Mouse (Mus musculus): ENCODE measurements around the gene Lingo1. TPM values are rescaled to one million over a fixed set of nuclear protein-coding genes. Genes with fewer than 3 reads are reported as not detected.

The Lingo1 gene
- polyA plus RNA-seq, 1 experiment: 0.72 TPM

- DNase-seq (ENCODE audit: low read depth, low spot score): no peak
- 83% methylated on average over 1 of the region's 1 CpGs for WGBS
Observed at GRCm38 (mm10) chr9:56687145-56687477, 109.2 kb downstream of the Lingo1 start.

DNA sequence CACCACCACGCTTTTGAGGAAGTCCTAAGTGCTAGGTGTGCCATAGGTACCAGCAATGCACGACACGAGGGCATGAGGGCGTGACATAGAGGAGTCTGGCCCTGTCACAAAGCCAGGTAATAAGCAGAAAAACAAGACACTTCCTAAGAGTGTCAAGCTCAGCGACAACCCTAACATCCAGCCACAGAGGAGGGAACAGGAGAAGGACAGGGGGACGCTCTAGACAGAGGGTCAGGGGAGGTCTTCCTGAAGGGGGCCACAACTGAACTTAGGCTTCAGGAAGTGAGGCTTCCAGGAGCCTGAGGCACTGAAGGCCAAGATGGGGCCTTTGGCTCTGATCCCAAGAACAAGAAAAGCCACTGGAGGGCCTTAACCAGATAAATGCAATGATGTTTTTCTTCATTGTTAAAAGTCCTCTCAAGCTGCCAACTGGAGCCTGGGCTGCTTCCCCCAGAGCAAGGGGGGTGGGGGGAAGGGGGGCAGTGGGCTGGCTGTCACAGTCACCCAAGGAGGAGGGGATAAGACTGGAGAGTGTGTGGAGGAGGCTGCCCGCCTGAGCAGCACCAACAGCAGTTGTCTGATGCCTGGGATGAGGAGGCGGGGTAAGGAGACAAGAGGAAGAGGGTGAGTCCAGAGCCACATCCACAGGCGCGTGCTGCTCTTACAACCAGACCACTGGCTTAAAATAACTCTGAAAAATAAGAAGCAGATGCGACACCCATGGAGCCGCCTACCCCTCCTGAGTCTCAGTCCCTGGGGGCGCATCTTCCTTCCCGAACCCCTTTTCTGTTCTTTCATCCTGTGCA, 109.7 kb downstream of the Lingo1 start:
- WGBS: 47% methylated on average over 14 of the region's 14 CpGs

GRCm38 (mm10) chr9:56682826-56683225, 113.4 kb downstream of the Lingo1 start:
- no peak for DNase-seq (ENCODE audit: low read depth, low spot score)
- 55% methylated on average over 4 of the region's 4 CpGs for WGBS

More for the DNA sequence above, 109.7 kb downstream of the Lingo1 start:
- DNase-seq (ENCODE audit: low read depth, low spot score): no peak

DNA sequence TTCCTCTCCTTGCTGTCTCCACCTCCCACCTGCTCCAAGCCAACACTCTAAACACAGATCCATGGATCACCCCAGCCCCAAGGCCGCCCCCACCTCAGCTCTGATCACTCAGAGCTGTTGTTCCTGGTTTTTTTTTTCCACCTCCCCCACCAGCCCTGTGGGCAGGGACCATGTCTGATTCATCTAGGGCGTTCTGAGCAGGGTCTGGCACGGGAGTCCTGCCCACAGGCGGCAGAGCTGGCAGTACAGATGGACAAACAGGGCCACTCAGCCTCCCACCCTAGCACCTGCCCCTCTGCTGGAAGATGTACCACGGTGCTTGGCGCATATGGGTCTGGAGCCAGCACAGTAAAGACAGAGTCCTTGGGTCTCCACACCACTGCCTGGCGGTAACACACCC, 114.3 kb downstream of the Lingo1 start:
- 76% methylated on average over 7 of the region's 7 CpGs for WGBS
- no peak for DNase-seq (ENCODE audit: low read depth, low spot score)

DNA sequence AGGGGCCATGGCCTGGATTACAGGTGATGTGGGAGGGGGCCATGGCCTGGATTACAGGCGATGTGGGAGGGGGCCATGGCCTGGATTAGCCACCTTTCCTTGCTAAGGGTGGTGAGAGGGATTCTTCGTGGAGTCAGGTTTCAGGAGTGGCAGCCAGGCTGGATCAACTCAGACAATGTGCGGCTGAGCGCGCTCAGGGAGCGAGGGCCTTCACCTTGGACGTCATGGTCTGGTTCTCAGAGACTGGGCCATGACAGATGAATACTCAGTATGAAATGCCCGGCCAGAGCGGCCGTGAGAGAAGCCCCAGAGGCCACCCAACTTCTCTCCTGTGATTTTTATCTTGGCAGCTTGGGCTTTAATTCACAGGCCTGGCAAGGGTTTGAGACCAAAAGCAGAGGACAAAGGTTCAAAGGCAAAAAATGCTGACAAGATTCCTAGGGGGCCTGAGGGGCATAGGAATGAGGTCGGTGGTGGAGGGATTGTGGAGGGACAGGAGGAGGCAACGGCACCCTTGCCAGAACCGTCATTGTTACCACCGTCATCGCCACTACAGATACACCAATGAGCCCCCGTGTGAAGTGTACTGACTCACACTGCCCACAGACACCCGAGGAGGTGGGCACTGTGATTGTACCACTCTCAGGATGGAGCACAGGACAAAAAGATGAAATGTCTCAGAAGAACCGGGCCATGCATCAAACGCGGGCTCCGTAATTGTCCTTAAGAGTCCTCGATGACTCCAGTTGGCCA, 117.2 kb downstream of the Lingo1 start:
- WGBS: 89% methylated on average over 22 of the region's 22 CpGs
- DNase-seq (ENCODE audit: low read depth, low spot score): no peak

DNA sequence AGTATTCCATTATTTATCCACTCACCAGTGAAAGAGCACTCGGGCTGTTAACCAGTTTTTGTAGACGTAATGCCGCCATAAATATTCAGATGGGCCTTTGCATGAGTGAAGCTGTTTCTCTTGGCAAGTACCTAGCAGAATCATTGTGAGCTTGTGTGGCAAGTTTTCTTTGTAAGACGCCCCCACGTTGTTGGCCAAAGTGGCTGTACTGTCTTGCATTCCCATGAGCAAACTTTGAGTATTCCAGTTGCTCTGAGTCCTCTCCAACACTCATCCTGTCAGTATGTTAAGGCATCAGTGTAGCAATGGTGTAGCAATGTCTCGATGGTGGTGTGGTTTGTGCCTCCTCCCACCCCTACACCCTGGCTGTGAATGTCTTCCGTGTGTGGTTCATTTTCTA, 120.6 kb downstream of the Lingo1 start:
- WGBS: 87% methylated on average over 7 of the region's 7 CpGs
- DNase-seq (ENCODE audit: low read depth, low spot score): no peak

- no peak for DNase-seq (ENCODE audit: low read depth, low spot score)
- WGBS: 46% methylated on average over 11 of the region's 11 CpGs
Observed at GRCm38 (mm10) chr9:56669605-56670221, 126.6 kb downstream of the Lingo1 start.

DNA sequence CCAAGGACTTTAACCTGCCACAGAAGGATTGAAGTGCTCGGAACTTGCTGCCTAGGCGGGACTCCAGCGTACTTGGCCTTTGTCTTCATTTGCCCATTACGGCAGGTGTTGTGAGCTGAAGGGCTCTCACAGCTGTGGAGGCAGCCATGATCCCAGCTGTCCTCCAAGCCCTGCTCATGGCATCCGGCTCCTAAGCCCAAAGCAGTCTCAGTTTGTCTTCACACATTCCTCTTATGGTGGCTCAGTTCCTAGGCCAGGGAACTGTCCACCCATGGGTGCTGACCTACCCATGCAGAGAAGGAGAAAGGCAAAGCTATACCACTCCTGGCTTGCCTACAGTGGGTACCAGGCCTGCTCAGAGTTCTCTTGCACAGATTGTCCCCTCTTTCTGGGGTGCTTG, 132.1 kb downstream of the Lingo1 start:
- 52% methylated on average over 5 of the region's 5 CpGs for WGBS

DNA sequence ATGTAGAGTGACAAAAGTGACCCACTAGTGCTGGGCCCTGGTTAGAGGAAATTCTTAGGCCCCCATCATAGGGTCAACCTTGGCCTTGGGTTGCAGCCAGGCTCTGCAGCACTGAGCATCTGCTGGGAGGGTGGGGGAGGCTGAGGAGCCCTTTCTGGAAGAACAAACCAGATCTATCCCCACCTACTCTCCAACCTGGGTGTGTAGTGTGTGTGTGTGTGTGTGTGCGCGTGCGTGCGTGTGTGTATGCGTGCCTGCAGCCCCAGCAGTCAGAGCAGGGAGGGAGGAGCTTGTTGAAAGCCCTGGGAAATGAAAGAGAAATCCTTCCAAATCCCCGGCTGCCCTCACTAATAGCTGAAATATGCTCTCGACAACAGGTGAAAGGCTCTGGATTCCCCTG, 133.3 kb downstream of the Lingo1 start:
- DNase-seq (ENCODE audit: low read depth, low spot score): no peak
- WGBS: 73% methylated on average over 7 of the region's 7 CpGs

More for the DNA sequence above, 132.1 kb downstream of the Lingo1 start:
- DNase-seq (ENCODE audit: low read depth, low spot score): no peak

- WGBS: 60% methylated on average over 3 of the region's 3 CpGs
- no peak for DNase-seq (ENCODE audit: low read depth, low spot score)
Observed at GRCm38 (mm10) chr9:56662405-56662804, 133.9 kb downstream of the Lingo1 start.

GRCm38 (mm10) chr9:56661217-56661840, 134.9 kb downstream of the Lingo1 start:
- WGBS: 67% methylated on average over 3 of the region's 3 CpGs

GRCm38 (mm10) chr9:56658580-56658979, 137.7 kb downstream of the Lingo1 start:
- 70% methylated on average over 4 of the region's 4 CpGs for WGBS
- DNase-seq (ENCODE audit: low read depth, low spot score): no peak

More at GRCm38 (mm10) chr9:56661217-56661840, 134.9 kb downstream of the Lingo1 start:
- no peak for DNase-seq (ENCODE audit: low read depth, low spot score)

GRCm38 (mm10) chr9:56657996-56658398, 138.3 kb downstream of the Lingo1 start:
- WGBS: 80% methylated on average over 6 of the region's 6 CpGs
- DNase-seq (ENCODE audit: low read depth, low spot score): no peak

- WGBS: 59% methylated on average over 16 of the region's 16 CpGs
- no peak for DNase-seq (ENCODE audit: low read depth, low spot score)
Observed at GRCm38 (mm10) chr9:56656766-56657542, 139.3 kb downstream of the Lingo1 start.

DNA sequence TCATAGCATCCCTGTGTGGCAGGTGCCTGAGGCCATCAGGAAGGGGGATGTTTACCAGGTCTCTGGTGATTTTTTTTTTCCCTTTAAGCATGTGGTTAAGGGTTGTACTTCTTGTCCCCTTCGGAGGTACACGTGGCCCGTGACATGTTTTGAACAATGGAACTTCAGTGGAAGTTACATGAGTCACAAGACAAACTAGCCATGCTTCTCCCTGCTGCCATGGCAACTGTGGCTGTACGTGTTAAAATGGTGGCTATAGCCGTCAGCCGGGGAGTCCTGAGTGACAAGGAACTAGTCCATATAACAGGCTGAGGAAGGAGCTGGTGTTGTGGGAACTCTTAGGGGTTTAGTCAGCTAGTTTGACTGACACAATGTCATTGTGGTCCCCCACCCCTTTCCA, 141.1 kb downstream of the Lingo1 start:
- 35% methylated on average over 6 of the region's 6 CpGs for WGBS

GRCm38 (mm10) chr9:56652551-56652950, 143.7 kb downstream of the Lingo1 start:
- WGBS: 65% methylated on average over 7 of the region's 7 CpGs
- DNase-seq (ENCODE audit: low read depth, low spot score): no peak

More for the DNA sequence above, 141.1 kb downstream of the Lingo1 start:
- DNase-seq (ENCODE audit: low read depth, low spot score): no peak

- 24% methylated on average over 2 of the region's 2 CpGs for WGBS
Observed at GRCm38 (mm10) chr9:56651586-56651985, 144.7 kb downstream of the Lingo1 start.

DNA sequence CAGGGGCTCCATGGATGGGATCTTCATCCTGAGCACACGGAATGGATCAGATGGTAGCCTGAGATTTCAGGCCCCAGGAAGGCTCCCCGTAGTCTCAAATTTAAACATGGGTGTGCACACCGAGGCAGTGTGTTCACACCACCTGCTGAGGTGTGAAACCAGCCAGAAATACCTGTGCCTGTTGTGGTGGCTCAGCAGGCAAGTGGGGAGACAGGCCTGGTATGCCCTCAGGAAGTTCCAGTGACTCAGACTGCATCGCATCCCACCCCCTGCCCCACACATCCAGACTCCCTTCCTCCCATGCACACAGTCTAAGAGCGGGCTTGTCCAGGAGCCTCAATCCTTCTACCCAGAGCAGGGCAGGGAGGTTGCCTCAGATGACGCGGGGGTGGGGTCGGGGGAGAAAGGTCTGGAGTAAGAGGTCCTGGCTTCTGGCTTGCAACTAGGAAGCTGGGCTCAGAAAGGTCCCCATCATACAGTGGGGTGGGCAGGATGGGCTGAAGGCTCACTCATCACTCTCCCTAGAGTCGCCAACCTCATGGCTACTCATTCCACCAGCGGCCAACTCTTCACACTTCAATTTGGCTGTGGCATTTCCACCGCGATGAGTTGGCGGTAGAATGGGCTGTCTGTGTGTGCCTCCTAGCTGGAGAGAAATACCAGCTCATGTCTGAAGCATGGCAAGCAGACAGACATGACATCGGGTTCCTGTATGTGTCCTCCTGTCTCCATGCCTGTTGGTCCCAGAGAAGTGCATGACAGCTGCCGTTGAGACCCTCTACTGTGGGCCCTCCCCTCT, 149.8 kb downstream of the Lingo1 start:
- DNase-seq (ENCODE audit: low read depth, low spot score): no peak
- WGBS: 79% methylated on average over 15 of the region's 15 CpGs

More at GRCm38 (mm10) chr9:56651586-56651985, 144.7 kb downstream of the Lingo1 start:
- DNase-seq (ENCODE audit: low read depth, low spot score): no peak
